Comparison of ENCODE assay signal across 8 mouse cellular contexts in the genomic region with DNA sequence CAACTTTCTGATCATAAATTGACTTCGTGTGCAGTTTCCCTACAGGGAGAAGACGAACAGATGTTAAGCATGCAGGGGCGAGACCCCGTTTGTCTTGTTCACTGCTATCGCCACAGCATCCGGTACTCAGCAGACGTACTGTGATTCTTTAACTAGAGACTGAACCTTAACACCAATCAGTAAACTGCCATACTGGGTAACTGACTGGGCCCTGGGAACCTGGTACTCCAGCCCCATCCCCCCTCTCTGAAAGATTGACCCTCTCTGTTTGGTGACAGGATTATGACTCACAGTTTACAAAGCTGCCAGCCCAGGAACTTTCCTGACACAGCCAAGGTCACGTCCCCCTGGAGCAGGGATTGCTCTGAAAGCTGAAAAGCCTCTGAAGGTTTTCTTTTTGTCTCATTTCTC. TPM values are rescaled to one million over a fixed set of nuclear protein-coding genes. Genes with fewer than 3 reads are reported as not detected.
DNase-seq lines count a peak whose midpoint lies in the region; ATAC-seq lines count a peak whose summit lies in the region.

No protein-coding gene starts in this region.

- H3K4me1 ChIP-seq in forebrain, embryonic 13.5 days: peaks cover 7% of the 10 kb centered on the region
- H3K4me1 ChIP-seq in limb, embryonic 12.5 days (replicated peaks): peaks cover 6% of the 10 kb centered on the region; the same call in 1 of the 2 replicates
- peaks cover 9% of the 10 kb centered on the region for H3K4me1 ChIP-seq in midbrain, embryonic 16.5 days (ENCODE audit: control insufficient read depth, insufficient read depth, low read length)

- no peaks in the 10 kb centered on the region for H3K27me3 ChIP-seq in forebrain, embryonic 13.5 days
- H3K27me3 ChIP-seq in limb, embryonic 12.5 days: no peaks in the 10 kb centered on the region
- no peaks in the 10 kb centered on the region for H3K27me3 ChIP-seq in midbrain, embryonic 16.5 days (ENCODE audit: control insufficient read depth, insufficient read depth, low read depth, low read length)

- H3K4me2 ChIP-seq in forebrain, embryonic 13.5 days: peak overlapping the region; percentile 34
- peak overlapping the region; percentile 44 for H3K4me2 ChIP-seq in limb, embryonic 12.5 days
- peak overlapping the region; percentile 46 for H3K4me2 ChIP-seq in midbrain, embryonic 16.5 days (ENCODE audit: low read length)

- no peaks in the 10 kb centered on the region for H3K9me3 ChIP-seq in forebrain, embryonic 13.5 days (replicated peaks)
- no peaks in the 10 kb centered on the region for H3K9me3 ChIP-seq in limb, embryonic 12.5 days
- H3K9me3 ChIP-seq in midbrain, embryonic 16.5 days (replicated peaks; ENCODE audit: control insufficient read depth, low read length, poor library complexity, severe bottlenecking): no peaks in the 10 kb centered on the region; the same call in 1 of the 2 replicates

- no peak overlapping the region for H3K27ac ChIP-seq in forebrain, embryonic 13.5 days
- H3K27ac ChIP-seq in limb, embryonic 12.5 days: no peak overlapping the region
- H3K27ac ChIP-seq in midbrain, embryonic 16.5 days (ENCODE audit: low read length): peak overlapping the region; percentile 22; the same call in 1 of the 2 replicates

- H3K9ac ChIP-seq in forebrain, embryonic 13.5 days: peak overlapping the region; percentile 9; the same call in 1 of the 2 replicates
- no peak overlapping the region for H3K9ac ChIP-seq in limb, embryonic 12.5 days (replicated peaks)
- no peak overlapping the region for H3K9ac ChIP-seq in midbrain, embryonic 16.5 days (ENCODE audit: low read depth, low read length)

- 17% methylated on average over 8 of the region's 8 CpGs for WGBS in forebrain, embryonic 13.5 days
- WGBS in limb, embryonic 12.5 days: 1% methylated on average over 8 of the region's 8 CpGs
- 9% methylated on average over 8 of the region's 8 CpGs for WGBS in midbrain, embryonic 16.5 days

- ATAC-seq in forebrain, embryonic 13.5 days: peak; percentile 71
- no peak for ATAC-seq in limb, embryonic 12.5 days (ENCODE audit: insufficient number of reproducible peaks, insufficient read depth, low FRiP score, low TSS enrichment, low read depth)
- ATAC-seq in midbrain, embryonic 16.5 days: peak; percentile 62; the same call in 1 of the 2 replicates
- ATAC-seq in erythroblast, adult 5-6 weeks (replicated peaks; ENCODE audit: low FRiP score, poor library complexity, severe bottlenecking): no peak

- peak; percentile 88 to 90 for DNase-seq in adrenal gland, postnatal 36 days
- DNase-seq in heart, postnatal 4 days: peak; percentile 63
- DNase-seq in layer of hippocampus, adult 9-11 months: no peak
- DNase-seq in spleen, postnatal 4 days (ENCODE audit: low spot score in 2 of 2): no peak

- H3K4me3 ChIP-seq in forebrain, embryonic 13.5 days: no peak overlapping the region
- H3K4me3 ChIP-seq in limb, embryonic 12.5 days (replicated peaks): peak overlapping the region; percentile 6; the same call in 1 of the 2 replicates
- no peak overlapping the region; the same call in 1 of the 2 replicates for H3K4me3 ChIP-seq in midbrain, embryonic 16.5 days (ENCODE audit: low read depth, low read length)

- H3K36me3 ChIP-seq in forebrain, embryonic 13.5 days (ENCODE audit: poor library complexity, severe bottlenecking): no peaks in the 10 kb centered on the region
- H3K36me3 ChIP-seq in limb, embryonic 12.5 days: no peaks in the 10 kb centered on the region
- H3K36me3 ChIP-seq in midbrain, embryonic 16.5 days (ENCODE audit: control insufficient read depth, insufficient read depth, low read length): no peaks in the 10 kb centered on the region

RNA-seq across cellular contexts. Expression of gene Kcnv2, which starts 42.1 kb away (rescaled TPM):
- under 1 TPM in 1 of 2 experiments, not detected in 1; 0.10 TPM for total RNA-seq in adrenal gland, postnatal 36 days (2021)
- not detected in 2 replicates for polyA plus RNA-seq in forebrain, embryonic 13.5 days (2015; fragmentation: Nextera tagmentation; extraction: Ambion mirVana)
- total RNA-seq in heart, postnatal 4 days (2021): under 1 TPM in 1 of 2 experiments, not detected in 1; 0.09 TPM
- not detected in 2 replicates for polyA plus RNA-seq in limb, embryonic 12.5 days (2016; fragmentation: Nextera tagmentation; extraction: Ambion mirVana)
- 0.09 TPM in 1 of 2 replicates, not detected in the other for polyA plus RNA-seq in midbrain, embryonic 16.5 days (2015; fragmentation: Nextera tagmentation; extraction: Ambion mirVana)
- not detected in 2 replicates for total RNA-seq in erythroblast, adult 5-6 weeks (2015; ENCODE audit: low replicate concordance)
- not detected in 2 replicates for total RNA-seq in erythroblast, adult 5-6 weeks (2017; ENCODE audit: low replicate concordance)

Comparison
In these comparisons a context has a peak if more than half of its experiments do, and no peak if none do; other contexts are left out.
1. DNase-seq: peak in adrenal gland, postnatal 36 days (2 of 2) and heart, postnatal 4 days (single experiment); none in layer of hippocampus, adult 9-11 months (single experiment) and spleen, postnatal 4 days (0 of 2).
2. ATAC-seq: peak in forebrain, embryonic 13.5 days (single experiment) and midbrain, embryonic 16.5 days (single experiment); none in limb, embryonic 12.5 days (single experiment) and erythroblast, adult 5-6 weeks (single experiment).
3. Peak in every context shown above with its lines, with median percentiles within 50 percentile points of each other: H3K4me2 ChIP-seq.